18 mouse cellular contexts compared by ENCODE assay signal in genomic region chr1:37149866-37150265, GRCm38 (mm10).
DNase-seq lines count a peak whose midpoint lies in the region; ATAC-seq lines count a peak whose summit lies in the region.
"Had no signal": no experiment of that assay in that cellular context is flagged by ENCODE, and none has a peak within 500 bp of the region (broad histone marks: within the 10 kb centered on the region; RNA-seq: fewer than 3 reads in every experiment).

No protein-coding gene starts in this region.

- no peaks in the 10 kb centered on the region for H3K36me3 ChIP-seq in hindbrain, embryonic 15.5 days
- no peaks in the 10 kb centered on the region for H3K36me3 ChIP-seq in hindbrain, embryonic 12.5 days
- H3K36me3 ChIP-seq: embryonic facial prominence, embryonic 12.5 days; kidney, embryonic 15.5 days had no signal

- no peak overlapping the region for H3K4me2 ChIP-seq in hindbrain, embryonic 15.5 days
- no peak overlapping the region for H3K4me2 ChIP-seq in hindbrain, embryonic 12.5 days (replicated peaks)
- H3K4me2 ChIP-seq: embryonic facial prominence, embryonic 12.5 days; kidney, embryonic 15.5 days had no signal

- no peaks in the 10 kb centered on the region for H3K4me1 ChIP-seq in hindbrain, embryonic 15.5 days (replicated peaks)
- H3K4me1 ChIP-seq in hindbrain, embryonic 12.5 days = no peaks in the 10 kb centered on the region
- H3K4me1 ChIP-seq: embryonic facial prominence, embryonic 12.5 days; kidney, embryonic 15.5 days had no signal

- no peaks in the 10 kb centered on the region for H3K27me3 ChIP-seq in hindbrain, embryonic 15.5 days
- H3K27me3 ChIP-seq in hindbrain, embryonic 12.5 days = no peaks in the 10 kb centered on the region
- H3K27me3 ChIP-seq: embryonic facial prominence, embryonic 12.5 days; kidney, embryonic 15.5 days; Patski had no signal

- WGBS in hindbrain, embryonic 15.5 days = 77% methylated on average over 7 of the region's 7 CpGs
- WGBS in hindbrain, embryonic 12.5 days = 92% methylated on average over 7 of the region's 7 CpGs

- ATAC-seq in hindbrain, embryonic 15.5 days (ENCODE audit: low FRiP score, low read depth) = no peak
- ATAC-seq in hindbrain, embryonic 12.5 days (ENCODE audit: low FRiP score) = no peak
- ATAC-seq: Patski had no signal

- H3K27ac ChIP-seq in hindbrain, embryonic 15.5 days (replicated peaks) = 0 out of 2 replicates have a peak overlapping the region, but pooled peaks have one; percentile 30
- no peak overlapping the region for H3K27ac ChIP-seq in hindbrain, embryonic 12.5 days
- H3K27ac ChIP-seq: embryonic facial prominence, embryonic 12.5 days; gastrocnemius, adult 2 months; kidney, embryonic 15.5 days had no signal

- peak; percentile 35 to 37 for DNase-seq in right cerebral cortex, adult 2 months (ENCODE audit: low spot score in 2 of 2)
- DNase-seq in right cerebral cortex, postnatal 14 days = no peak
- DNase-seq in left cerebral cortex, adult 9 months (ENCODE audit: low spot score in 2 of 2) = peak; percentile 31 to 35
- no peak for DNase-seq in embryo, embryonic 10 days (ENCODE audit: low spot score)
- DNase-seq in lung, postnatal 4 days = no peak
- DNase-seq in cerebellum, postnatal 10 days = no peak
- DNase-seq: adrenal gland, postnatal 36 days; B cell, adult 2 months; gastrocnemius, adult 2 months; heart, postnatal 14 days; liver; lung, adult 18-20 months; thymus, postnatal 36 days had no signal

- H3K9me3 ChIP-seq in hindbrain, embryonic 15.5 days = no peaks in the 10 kb centered on the region
- H3K9me3 ChIP-seq in hindbrain, embryonic 12.5 days (replicated peaks) = no peaks in the 10 kb centered on the region
- H3K9me3 ChIP-seq: embryonic facial prominence, embryonic 12.5 days; kidney, embryonic 15.5 days had no signal

- H3K9ac ChIP-seq in hindbrain, embryonic 15.5 days = no peak overlapping the region
- H3K9ac ChIP-seq in hindbrain, embryonic 12.5 days = no peak overlapping the region
- H3K9ac ChIP-seq: embryonic facial prominence, embryonic 12.5 days; kidney, embryonic 15.5 days had no signal

- H3K4me3 ChIP-seq in hindbrain, embryonic 15.5 days = no peak overlapping the region
- no peak overlapping the region for H3K4me3 ChIP-seq in hindbrain, embryonic 12.5 days
- H3K4me3 ChIP-seq: embryonic facial prominence, embryonic 12.5 days; gastrocnemius, adult 2 months; kidney, embryonic 15.5 days had no signal

Comparison
In these comparisons a context has a peak if more than half of its experiments do, and no peak if none do; other contexts are left out.
1. DNase-seq: peak in right cerebral cortex, adult 2 months (2 of 2) and left cerebral cortex, adult 9 months (2 of 2); none in right cerebral cortex, postnatal 14 days (single experiment), embryo, embryonic 10 days (single experiment), lung, postnatal 4 days (0 of 2) and cerebellum, postnatal 10 days (0 of 2).